Mouse (Mus musculus): ENCODE measurements around the gene Hs6st3. TPM values are rescaled to one million over a fixed set of nuclear protein-coding genes. Genes with fewer than 3 reads are reported as not detected.

The Hs6st3 gene
- total and polyA plus RNA-seq, 3 experiments: not detected

DNA sequence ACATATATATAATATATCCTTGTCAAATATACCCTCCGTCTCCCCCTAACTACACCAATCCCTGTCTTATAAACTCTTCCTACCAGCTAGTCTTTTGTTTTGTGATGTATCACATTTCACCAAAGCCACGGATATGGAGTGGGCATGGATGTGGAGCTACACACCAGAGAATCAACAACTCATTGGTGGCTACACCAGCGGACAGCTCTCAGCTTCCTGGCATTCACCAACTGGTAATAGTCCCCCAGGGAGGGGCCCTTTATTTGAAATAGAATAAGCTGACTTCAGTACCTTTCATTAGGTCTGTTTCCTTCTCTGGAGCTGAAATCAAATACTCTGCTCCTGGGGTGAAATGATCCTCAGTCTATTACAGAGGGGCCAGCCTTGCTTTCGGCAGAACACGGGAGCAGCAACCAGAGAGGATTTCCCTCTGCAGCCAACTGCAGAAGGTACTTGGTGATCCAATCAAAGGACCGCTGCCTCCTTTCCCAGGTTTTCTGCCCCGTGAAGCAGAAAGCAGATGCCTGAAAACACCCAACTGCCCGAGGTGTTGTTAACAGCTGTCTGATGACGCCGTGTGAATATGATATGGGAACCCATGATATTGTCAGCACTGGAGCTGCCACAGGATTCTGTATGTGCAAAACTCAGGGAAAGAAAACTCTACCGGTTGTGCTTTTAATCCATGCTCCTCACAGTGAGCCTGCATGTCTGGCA lies 271.4 kb downstream of the Hs6st3 start:
- Histone ChIP-seq H3K36me3 (replicated peaks in 1 of 2; ENCODE audit: control insufficient read depth in 1 of 2, insufficient read depth in 1 of 2, low read length in 1 of 2) (no peaks in the 10 kb centered on the region), H3K9me3 (replicated peaks; ENCODE audit: low read length) (peaks cover 3% of the 10 kb centered on the region), H3K4me3 (replicated peaks in 1 of 3; ENCODE audit: low read depth in 2 of 3, low read length in 2 of 3, poor library complexity in 1 of 3) (no peak overlapping the region), H3K4me1 (ENCODE audit: control insufficient read depth in 1 of 2, insufficient read depth in 2 of 2) (no peaks in the 10 kb centered on the region), H3K4me2 (ENCODE audit: insufficient read depth, low read depth, poor library complexity, severe bottlenecking) (no peak overlapping the region), H3K27me3 (replicated peaks) (no peaks in the 10 kb centered on the region), H3K79me2 (replicated peaks; ENCODE audit: control insufficient read depth, extremely low read depth, insufficient read depth, poor library complexity, severe bottlenecking) (no peaks in the 10 kb centered on the region), H3K27ac (ENCODE audit: insufficient read depth, low read depth) (no peak overlapping the region), H3K9ac (ENCODE audit: insufficient read depth, low read depth) (no peak overlapping the region)
- no peak for DNase-seq (ENCODE audit: extremely low read depth)
- in situ Hi-C loops (cut with MboI; ENCODE audit: low pct_ligation_motif_present, low pct_unique_long_range_greater_than_20kb, low sequenced_read_pairs): no loop called here
- no peak for TF ChIP-seq ZMIZ1 (IDR thresholded peaks at IDR 0.05; ENCODE audit: low read depth, low read length)
- no peak for TF ChIP-seq MYC (IDR thresholded peaks at IDR 0.05; ENCODE audit: low read depth, low read length)
- no peak for TF ChIP-seq TBP (conservative IDR thresholded peaks at IDR 0.05; ENCODE audit: low read depth, low read length)
- TF ChIP-seq KAT2A (IDR thresholded peaks at IDR 0.05; ENCODE audit: insufficient replicate concordance, low read length): no peak
- no peak for TF ChIP-seq ZNF384 (IDR thresholded peaks at IDR 0.05; ENCODE audit: low read depth, low read length)
- no peak for TF ChIP-seq CHD1 (IDR thresholded peaks at IDR 0.05; ENCODE audit: low read depth, low read length)
- TF ChIP-seq BHLHE40 (IDR thresholded peaks at IDR 0.05; ENCODE audit: low read depth, low read length): no peak
- TF ChIP-seq HCFC1 (IDR thresholded peaks at IDR 0.05; ENCODE audit: low read depth, low read length): no peak
- TF ChIP-seq POLR2AphosphoS2 (IDR thresholded peaks at IDR 0.05; ENCODE audit: low read depth, low read length): no peak
- TF ChIP-seq ZKSCAN1 (IDR thresholded peaks at IDR 0.05; ENCODE audit: borderline replicate concordance, low read depth, low read length): no peak
- no peak for TF ChIP-seq MAX (IDR thresholded peaks at IDR 0.05; ENCODE audit: low read length)
- dilution Hi-C loops (cut with MboI; ENCODE audit: extremely low pct_ligation_motif_present, extremely low pct_unique_long_range_greater_than_20kb, low sequenced_read_pairs): no loop called here

DNA sequence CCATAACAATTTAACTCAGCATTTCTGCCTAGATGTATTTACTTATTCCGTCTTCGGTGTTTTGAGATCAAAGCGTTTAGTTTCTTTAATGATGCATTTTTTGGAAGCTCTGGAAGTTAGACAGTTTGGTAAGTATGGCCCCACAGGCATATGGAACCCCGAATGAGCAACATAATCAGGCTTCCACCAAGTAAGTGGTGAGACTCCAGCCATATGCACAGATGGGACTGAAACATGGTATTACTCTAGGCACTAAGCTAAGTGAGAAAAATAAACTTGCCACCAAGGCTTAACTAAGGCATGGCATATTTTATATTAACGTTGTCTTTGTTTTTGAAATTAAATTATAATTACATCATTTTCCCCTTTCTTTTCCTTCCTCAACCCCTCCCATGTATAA lies 284.8 kb downstream of the Hs6st3 start:
- Histone ChIP-seq H3K27ac (ENCODE audit: insufficient read depth, low read depth) (no peak overlapping the region), H3K4me3 (replicated peaks in 1 of 3; ENCODE audit: low read depth in 2 of 3, low read length in 2 of 3, poor library complexity in 1 of 3) (no peak overlapping the region), H3K9me3 (replicated peaks; ENCODE audit: low read length) (no peaks in the 10 kb centered on the region), H3K4me2 (ENCODE audit: insufficient read depth, low read depth, poor library complexity, severe bottlenecking) (no peak overlapping the region), H3K9ac (ENCODE audit: insufficient read depth, low read depth) (no peak overlapping the region), H3K4me1 (ENCODE audit: control insufficient read depth in 1 of 2, insufficient read depth in 2 of 2) (no peaks in the 10 kb centered on the region), H3K36me3 (replicated peaks in 1 of 2; ENCODE audit: control insufficient read depth in 1 of 2, insufficient read depth in 1 of 2, low read length in 1 of 2) (no peaks in the 10 kb centered on the region), H3K79me2 (replicated peaks; ENCODE audit: control insufficient read depth, extremely low read depth, insufficient read depth, poor library complexity, severe bottlenecking) (no peaks in the 10 kb centered on the region), H3K27me3 (replicated peaks) (no peaks in the 10 kb centered on the region)
- DNase-seq (ENCODE audit: extremely low read depth): no peak
- in situ Hi-C loops (cut with MboI; ENCODE audit: low pct_ligation_motif_present, low pct_unique_long_range_greater_than_20kb, low sequenced_read_pairs): no loop called here
- dilution Hi-C loops (cut with MboI; ENCODE audit: extremely low pct_ligation_motif_present, extremely low pct_unique_long_range_greater_than_20kb, low sequenced_read_pairs): no loop called here
- TF ChIP-seq UBTF (IDR thresholded peaks at IDR 0.05; ENCODE audit: low read depth, low read length): no peak
- TF ChIP-seq USF1 (IDR thresholded peaks at IDR 0.05; ENCODE audit: low read depth, low read length): no peak
- TF ChIP-seq JUND (conservative IDR thresholded peaks at IDR 0.05; ENCODE audit: low read depth, low read length): no peak
- no peak for TF ChIP-seq E2F4 (IDR thresholded peaks at IDR 0.05; ENCODE audit: insufficient replicate concordance, low read depth, low read length)
